Mouse (Mus musculus) hindbrain, embryonic 13.5 days (tissue): ENCODE results near the gene 4930544D05Rik. TPM values are rescaled to one million over a fixed set of nuclear protein-coding genes. Genes with fewer than 3 reads are reported as not detected.

Experiments used
- ATAC-seq: fragments of 200-750 bp; cut with Nextera tagmentation; 2 replicates; pipeline ENCODE4 v1.8.0; 2017; ENCODE audit warnings: moderate TSS enrichment; ENCODE audit not compliant: low FRiP score
- H3K27ac ChIP-seq: fragments of 300-500 bp; sonication (generic); 2 replicates; pipeline ENCODE4 v1.5.1; 2015; ENCODE audit warnings: inconsistent platforms, mild to moderate bottlenecking, moderate library complexity
- H3K27me3 ChIP-seq: fragments of 300-500 bp; sonication (generic); 2 replicates; pipeline ENCODE4 v1.6.1; 2015; ENCODE audit warnings: mild to moderate bottlenecking, inconsistent platforms
- H3K36me3 ChIP-seq: fragments of 300-500 bp; sonication (generic); 2 replicates; pipeline ENCODE4 v1.6.1; 2015; ENCODE audit warnings: mild to moderate bottlenecking, inconsistent platforms
- H3K4me1 ChIP-seq: fragments of 300-500 bp; sonication (generic); replicated peaks from 2 replicates; pipeline ENCODE4 v1.6.1; 2015; ENCODE audit warnings: inconsistent platforms
- H3K4me2 ChIP-seq: fragments of 300-500 bp; sonication (generic); 2 replicates; pipeline ENCODE4 v1.6.1; 2015; ENCODE audit warnings: inconsistent platforms, mild to moderate bottlenecking, moderate library complexity
- H3K4me3 ChIP-seq: fragments of 300-500 bp; sonication (generic); 2 replicates; pipeline ENCODE4 v1.5.1; 2015; ENCODE audit warnings: mild to moderate bottlenecking, inconsistent platforms
- H3K9ac ChIP-seq: fragments of 300-500 bp; sonication (generic); 2 replicates; pipeline ENCODE4 v1.6.1; 2015; ENCODE audit warnings: mild to moderate bottlenecking, inconsistent platforms
- H3K9me3 ChIP-seq: fragments of 300-500 bp; sonication (generic); 2 replicates; pipeline ENCODE4 v1.6.1; 2016; ENCODE audit warnings: inconsistent platforms
- WGBS: fragments of 180-500 bp; shearing (Covaris S2); methylation state at CpG from one replicate; pipeline ENCODE4 v1.1.7; 2015; 5-methylcytosine and 5-hydroxymethylcytosine counted together
- polyA plus RNA-seq: library from polyadenylated mRNA; unstranded; fragments of >200 nt; fragmentation: Nextera tagmentation; extraction: Ambion mirVana; gene quantifications from 2 replicates; pipeline ENCODE4 v1.2.1, GENCODE M21; 2015

The 4930544D05Rik gene
- polyA plus RNA-seq, 1 experiment from 2014 or later, result not detected

- peak within 1 kb of the TSS; percentile 89 for H3K4me2 ChIP-seq
- H3K4me1 ChIP-seq, result peaks cover 57% of the 10 kb centered on the region
- peak; percentile 55 for ATAC-seq
- H3K36me3 ChIP-seq, result peaks cover 36% of the 10 kb centered on the region
- H3K27ac ChIP-seq, result peak within 1 kb of the TSS; percentile 99
- H3K9ac ChIP-seq, result peak within 1 kb of the TSS; percentile 99
- H3K27me3 ChIP-seq, result 0 out of 2 replicates have a peak, but pooled peaks cover 4% of the 10 kb centered on the region
- WGBS, result under 1% methylated on average over 53 of the region's 61 CpGs
- peak within 1 kb of the TSS; percentile 100 for H3K4me3 ChIP-seq
- no peaks in the 10 kb centered on the region for H3K9me3 ChIP-seq
Measured at GRCm38 (mm10) chr11:70654198-70654922, 38.7 kb downstream of the 4930544D05Rik start, which contains the start of gene Pfn1. Gene Pfn1, minus strand, starts transcription at chr11:70654644.

GRCm38 (mm10) chr11:70654923-70655570 is 39.4 kb downstream of the 4930544D05Rik start:
- peak overlapping the region; percentile 99 for H3K27ac ChIP-seq
- under 1% methylated on average over 48 of the region's 48 CpGs for WGBS
- peak overlapping the region; percentile 89 for H3K4me2 ChIP-seq
- H3K9ac ChIP-seq, result peak overlapping the region; percentile 99
- H3K9me3 ChIP-seq, result no peaks in the 10 kb centered on the region
- H3K27me3 ChIP-seq, result 0 out of 2 replicates have a peak, but pooled peaks cover 4% of the 10 kb centered on the region
- peaks cover 52% of the 10 kb centered on the region for H3K4me1 ChIP-seq
- ATAC-seq, result peak; percentile 61
- H3K36me3 ChIP-seq, result peaks cover 33% of the 10 kb centered on the region
- peak overlapping the region; percentile 100 for H3K4me3 ChIP-seq

GRCm38 (mm10) chr11:70655571-70656455 is 40.2 kb downstream of the 4930544D05Rik start:
- Histone ChIP-seq H3K27ac (peak overlapping the region; percentile 99), H3K27me3 (0 out of 2 replicates have a peak, but pooled peaks cover 4% of the 10 kb centered on the region), H3K9ac (peak overlapping the region; percentile 99), H3K4me1 (peaks cover 46% of the 10 kb centered on the region), H3K4me3 (peak overlapping the region; percentile 100), H3K9me3 (no peaks in the 10 kb centered on the region), H3K4me2 (peak overlapping the region; percentile 89), H3K36me3 (peaks cover 30% of the 10 kb centered on the region)
- under 1% methylated on average over 61 of the region's 61 CpGs for WGBS
- ATAC-seq, result no peak

- 0 out of 2 replicates have a peak overlapping the region, but pooled peaks have one; percentile 99 for H3K27ac ChIP-seq
- peaks cover 41% of the 10 kb centered on the region for H3K4me1 ChIP-seq
- H3K9me3 ChIP-seq, result no peaks in the 10 kb centered on the region
- H3K36me3 ChIP-seq, result peaks cover 30% of the 10 kb centered on the region
- peak overlapping the region; percentile 89 for H3K4me2 ChIP-seq
- 3% methylated on average over 16 of the region's 16 CpGs for WGBS
- ATAC-seq, result no peak
- peak overlapping the region; percentile 99 for H3K9ac ChIP-seq
- H3K27me3 ChIP-seq, result 0 out of 2 replicates have a peak, but pooled peaks cover 4% of the 10 kb centered on the region
- peak overlapping the region; percentile 100 for H3K4me3 ChIP-seq
Measured at GRCm38 (mm10) chr11:70656456-70656927, 40.8 kb downstream of the 4930544D05Rik start.

- H3K4me2 ChIP-seq, result peak within 1 kb of the TSS; percentile 89
- H3K9ac ChIP-seq, result peak within 1 kb of the TSS; percentile 99
- no peak for ATAC-seq
- H3K9me3 ChIP-seq, result no peaks in the 10 kb centered on the region
- peaks cover 28% of the 10 kb centered on the region for H3K36me3 ChIP-seq
- 7% methylated on average over 3 of the region's 3 CpGs for WGBS
- peak within 1 kb of the TSS; percentile 100 for H3K4me3 ChIP-seq
- H3K27ac ChIP-seq, result peak within 1 kb of the TSS; percentile 99; the same call in 1 of the 2 replicates
- H3K4me1 ChIP-seq, result peaks cover 37% of the 10 kb centered on the region
- H3K27me3 ChIP-seq, result 0 out of 2 replicates have a peak, but pooled peaks cover 4% of the 10 kb centered on the region
Measured at GRCm38 (mm10) chr11:70656964-70657363, 41.3 kb downstream of the 4930544D05Rik start, which contains the start of gene Eno3. Gene Eno3, plus strand, starts transcription at chr11:70657202.

GRCm38 (mm10) chr11:70657573-70657972 is 41.9 kb downstream of the 4930544D05Rik start:
- Histone ChIP-seq H3K4me1 (peaks cover 31% of the 10 kb centered on the region), H3K9ac (no peak overlapping the region), H3K27me3 (0 out of 2 replicates have a peak, but pooled peaks cover 4% of the 10 kb centered on the region), H3K9me3 (no peaks in the 10 kb centered on the region), H3K4me2 (no peak overlapping the region), H3K4me3 (no peak overlapping the region), H3K27ac (no peak overlapping the region), H3K36me3 (peaks cover 29% of the 10 kb centered on the region)
- no peak for ATAC-seq
- WGBS, result 60% methylated on average over 6 of the region's 6 CpGs

- WGBS, result 69% methylated on average over 9 of the region's 9 CpGs
- Histone ChIP-seq H3K9me3 (no peaks in the 10 kb centered on the region), H3K4me2 (no peak overlapping the region), H3K4me1 (peaks cover 26% of the 10 kb centered on the region), H3K4me3 (no peak overlapping the region), H3K36me3 (peaks cover 31% of the 10 kb centered on the region), H3K27ac (no peak overlapping the region), H3K27me3 (0 out of 2 replicates have a peak, but pooled peaks cover 4% of the 10 kb centered on the region), H3K9ac (no peak overlapping the region)
- no peak for ATAC-seq
Measured at GRCm38 (mm10) chr11:70657991-70658390, 42.3 kb downstream of the 4930544D05Rik start.

GRCm38 (mm10) chr11:70658521-70658920 is 42.9 kb downstream of the 4930544D05Rik start:
- H3K9ac ChIP-seq, result no peak overlapping the region
- WGBS, result 89% methylated on average over 5 of the region's 5 CpGs
- H3K4me1 ChIP-seq, result peaks cover 21% of the 10 kb centered on the region
- no peak overlapping the region for H3K4me3 ChIP-seq
- H3K27me3 ChIP-seq, result 0 out of 2 replicates have a peak, but pooled peaks cover 4% of the 10 kb centered on the region
- no peak for ATAC-seq
- peaks cover 36% of the 10 kb centered on the region for H3K36me3 ChIP-seq
- no peaks in the 10 kb centered on the region for H3K9me3 ChIP-seq
- no peak overlapping the region for H3K27ac ChIP-seq
- H3K4me2 ChIP-seq, result no peak overlapping the region

- H3K36me3 ChIP-seq, result peaks cover 40% of the 10 kb centered on the region
- ATAC-seq, result no peak
- H3K4me1 ChIP-seq, result peaks cover 21% of the 10 kb centered on the region
- H3K4me2 ChIP-seq, result no peak overlapping the region
- H3K9me3 ChIP-seq, result no peaks in the 10 kb centered on the region
- no peak overlapping the region for H3K27ac ChIP-seq
- H3K4me3 ChIP-seq, result no peak overlapping the region
- 0 out of 2 replicates have a peak, but pooled peaks cover 4% of the 10 kb centered on the region for H3K27me3 ChIP-seq
- WGBS, result 78% methylated on average over 8 of the region's 8 CpGs
- H3K9ac ChIP-seq, result no peak overlapping the region
Measured at GRCm38 (mm10) chr11:70658942-70659341, 43.3 kb downstream of the 4930544D05Rik start.

- Histone ChIP-seq H3K9me3 (no peaks in the 10 kb centered on the region), H3K4me1 (peaks cover 15% of the 10 kb centered on the region), H3K36me3 (peaks cover 56% of the 10 kb centered on the region), H3K27me3 (0 out of 2 replicates have a peak, but pooled peaks cover 4% of the 10 kb centered on the region), H3K4me3 (no peak overlapping the region), H3K27ac (no peak overlapping the region), H3K9ac (no peak overlapping the region), H3K4me2 (no peak overlapping the region)
- ATAC-seq, result no peak
- WGBS, result 88% methylated on average over 8 of the region's 8 CpGs
Measured at GRCm38 (mm10) chr11:70660571-70660970, 44.9 kb downstream of the 4930544D05Rik start.

GRCm38 (mm10) chr11:70663101-70663500 is 47.5 kb downstream of the 4930544D05Rik start:
- Histone ChIP-seq H3K27ac (no peak overlapping the region), H3K36me3 (peaks cover 63% of the 10 kb centered on the region), H3K9me3 (no peaks in the 10 kb centered on the region), H3K4me3 (no peak overlapping the region), H3K27me3 (no peaks in the 10 kb centered on the region), H3K4me1 (peaks cover 16% of the 10 kb centered on the region), H3K4me2 (no peak overlapping the region), H3K9ac (no peak overlapping the region)
- WGBS, result 97% methylated on average over 8 of the region's 8 CpGs
- no peak for ATAC-seq
